Mouse (Mus musculus) heart, adult 2 months (tissue): ENCODE data around the gene Pde4d.

Source experiments
- CTCF ChIP-seq: fragments of 200-600 bp; IDR thresholded peaks from 2 replicates; pipeline ENCODE4 v1.8.1; 2022; ENCODE audit warnings: antibody characterized with exemption, mild to moderate bottlenecking, moderate library complexity
- EP300 ChIP-seq: fragments of 200-500 bp; IDR thresholded peaks from 2 replicates; pipeline ENCODE4 v1.6.1; 2011; ENCODE audit warnings: low read depth, low read length, control low read depth; ENCODE audit not compliant: insufficient read depth
- POLR2A ChIP-seq: fragments of 200-500 bp; IDR thresholded peaks from 2 replicates; pipeline ENCODE4 v1.6.1; 2011; ENCODE audit warnings: mild to moderate bottlenecking, low read depth, low read length, control low read depth; ENCODE audit not compliant: insufficient read depth

GRCm38 (mm10) chr13:109609106-109609804 is 1159.5 kb downstream of the Pde4d start:
- TF ChIP-seq POLR2A: no peak
- TF ChIP-seq CTCF: no peak
- TF ChIP-seq EP300: no peak
